Mouse (Mus musculus) gastrocnemius, postnatal 25 days (tissue): ENCODE results near the gene Trim40. TPM values are rescaled to one million over a fixed set of nuclear protein-coding genes. Genes with fewer than 3 reads are reported as not detected.

Experiments
- DNase-seq: peaks from one replicate; pipeline ENCODE4 v3.0.0; 2022
- long read RNA-seq, 2 experiments: library from polyadenylated mRNA; stranded (forward); transcript quantifications; one replicate each; pipeline ENCODE4 v2.0.0; 2021
- total RNA-seq, 2 experiments: library from RNA; stranded (reverse); gene quantifications; 1 replicate in 1 of 2; 2 replicates in 1 of 2; pipeline ENCODE4 v1.2.3; 2021

Trim40 gene
- total RNA-seq, result not detected
- long read RNA-seq, experiment 1, result 0 reads
- long read RNA-seq, experiment 2, result 0 reads

- no peak for DNase-seq
These were observed at the start of gene Trim40 for GRCm38 (mm10) chr17:36890073-36890903. Gene Trim40 (minus strand): TSS chr17:36890123.

GRCm38 (mm10) chr17:36938056-36938455 is 48.1 kb upstream of the Trim40 start:
- DNase-seq, result no peak

- DNase-seq, result no peak
These were observed 41.9 kb upstream of the Trim40 start for GRCm38 (mm10) chr17:36931806-36932205.

DNA sequence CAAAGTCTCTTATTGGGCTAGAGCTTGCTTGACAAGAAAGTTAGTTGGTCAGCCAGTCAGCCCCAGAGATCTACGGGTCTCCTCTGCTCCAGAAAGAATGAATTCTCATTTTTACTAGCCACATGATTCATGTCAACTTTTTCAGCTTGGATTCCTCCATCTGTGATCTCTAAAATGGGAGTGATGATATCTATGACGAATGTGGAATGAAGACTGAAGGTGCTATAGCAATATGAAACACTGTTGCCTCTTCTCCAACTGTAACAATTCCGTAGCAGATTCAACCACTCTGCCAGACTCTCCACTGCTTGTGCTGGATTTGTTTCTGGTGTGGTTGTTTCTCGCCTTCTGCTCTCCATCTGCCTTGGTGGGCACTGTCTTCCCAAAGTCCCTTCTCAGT is 41.2 kb upstream of the Trim40 start:
- no peak for DNase-seq

DNA sequence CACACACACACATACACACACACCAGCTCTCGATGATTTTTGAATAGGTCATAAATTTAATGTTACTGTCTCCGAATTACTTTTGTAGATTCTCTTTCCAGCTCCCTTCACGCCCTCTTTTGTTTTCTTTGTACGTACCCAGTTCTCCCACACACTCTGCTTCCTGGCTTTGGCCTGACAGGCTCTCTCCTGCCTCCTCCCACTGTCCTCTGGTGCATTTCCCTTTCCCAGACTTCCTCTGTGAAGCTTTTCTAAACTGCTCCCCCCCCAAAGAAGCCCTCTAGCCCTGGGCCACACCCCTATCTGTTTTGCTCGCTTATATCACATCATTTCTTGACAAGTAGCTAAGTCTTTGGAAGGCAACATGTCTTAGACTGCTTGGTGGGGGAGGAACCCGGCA is 40.3 kb upstream of the Trim40 start:
- no peak for DNase-seq

DNA sequence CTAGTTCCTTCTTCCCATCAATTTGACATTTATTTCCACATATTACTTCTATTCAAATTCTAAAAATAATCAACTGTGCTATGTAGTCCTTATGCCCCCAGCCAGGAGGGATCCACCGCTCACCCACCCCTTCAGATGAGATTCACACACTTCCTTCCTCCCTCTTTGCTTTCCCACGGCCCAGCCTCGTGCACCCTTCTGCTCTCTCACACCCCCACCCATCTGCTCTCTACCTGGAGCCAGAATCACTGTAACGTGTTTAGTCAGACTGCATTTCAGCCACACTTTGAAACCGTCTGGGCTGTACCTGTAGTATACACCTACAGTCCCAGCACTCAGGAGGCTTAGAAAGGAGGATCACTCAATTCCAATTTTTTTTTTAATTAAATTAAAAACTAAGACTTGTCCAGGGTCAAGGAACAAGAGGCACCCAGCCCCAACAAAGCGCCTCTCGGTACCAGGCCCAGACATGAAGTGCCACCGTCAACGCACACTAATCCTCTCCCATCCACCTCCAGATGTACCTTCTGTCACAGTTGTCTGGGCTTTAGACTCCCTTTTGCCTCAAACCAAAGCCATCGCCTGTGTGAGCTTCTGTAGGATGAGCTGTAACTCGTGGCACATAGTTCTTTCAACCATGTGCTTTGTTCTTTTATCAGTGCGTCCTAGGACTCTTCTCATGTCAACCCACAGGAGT is 39.5 kb upstream of the Trim40 start:
- no peak for DNase-seq

GRCm38 (mm10) chr17:36927496-36928120 is 37.7 kb upstream of the Trim40 start:
- no peak for DNase-seq

DNA sequence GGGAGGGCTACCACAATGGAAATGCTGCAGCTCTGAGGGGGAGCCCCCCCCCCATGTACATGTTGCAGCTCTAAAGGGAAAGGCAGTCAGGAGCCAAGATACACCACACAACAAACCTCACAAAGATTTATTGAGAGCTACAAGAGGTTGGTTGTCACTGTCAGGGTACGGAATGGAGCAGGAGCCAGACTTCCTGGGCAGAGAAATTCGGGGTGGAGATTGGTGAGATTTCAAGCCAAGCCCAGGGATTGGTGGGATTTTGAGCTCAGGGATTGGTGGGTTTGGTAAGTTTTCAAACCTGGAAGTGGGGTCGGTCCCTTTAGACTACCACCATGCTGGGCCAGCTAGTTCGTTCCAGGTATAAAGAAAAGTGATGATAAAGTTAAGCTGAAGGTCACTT is 33.6 kb upstream of the Trim40 start:
- DNase-seq, result no peak

DNA sequence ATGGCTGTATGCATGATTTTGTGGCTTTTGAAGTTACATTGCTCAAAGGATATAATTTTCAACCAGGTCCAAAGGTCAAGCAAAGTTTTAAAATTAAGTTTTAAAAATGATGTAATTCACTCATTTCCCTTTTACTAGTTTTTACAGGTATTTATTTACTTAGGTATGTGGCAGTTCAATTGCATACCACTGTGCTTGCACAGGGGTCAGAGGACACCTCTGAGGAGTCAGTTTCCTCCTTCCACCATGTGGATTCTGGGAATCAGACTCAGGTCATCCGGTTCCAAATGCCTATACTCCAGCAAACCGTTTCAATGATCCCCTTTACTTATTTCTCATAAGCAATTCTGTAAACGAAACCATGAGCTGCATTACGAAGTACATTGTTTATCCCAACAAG is 32.8 kb upstream of the Trim40 start:
- DNase-seq, result no peak

DNA sequence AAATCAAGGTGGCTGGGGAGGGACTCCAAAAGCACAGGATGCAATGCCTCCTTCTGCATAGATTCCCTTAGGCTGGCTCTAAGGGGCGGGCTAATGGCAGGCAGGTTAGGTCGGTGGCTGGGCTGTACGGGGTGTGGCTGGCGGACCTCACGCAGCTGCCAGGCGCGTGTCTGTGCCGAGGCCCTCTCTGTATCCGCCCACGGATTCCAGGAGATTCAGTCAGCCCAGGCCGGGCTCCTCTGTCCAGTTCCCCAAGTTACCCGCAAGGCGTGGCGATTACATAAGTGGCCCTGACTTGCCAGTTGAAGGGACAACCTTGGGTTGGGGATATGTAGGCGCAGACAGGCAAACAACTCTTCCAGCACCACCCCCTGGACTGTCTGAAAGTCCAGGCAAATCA is 30.3 kb upstream of the Trim40 start:
- DNase-seq, result no peak

GRCm38 (mm10) chr17:36915076-36915475 is 25.2 kb upstream of the Trim40 start:
- DNase-seq, result no peak

DNA sequence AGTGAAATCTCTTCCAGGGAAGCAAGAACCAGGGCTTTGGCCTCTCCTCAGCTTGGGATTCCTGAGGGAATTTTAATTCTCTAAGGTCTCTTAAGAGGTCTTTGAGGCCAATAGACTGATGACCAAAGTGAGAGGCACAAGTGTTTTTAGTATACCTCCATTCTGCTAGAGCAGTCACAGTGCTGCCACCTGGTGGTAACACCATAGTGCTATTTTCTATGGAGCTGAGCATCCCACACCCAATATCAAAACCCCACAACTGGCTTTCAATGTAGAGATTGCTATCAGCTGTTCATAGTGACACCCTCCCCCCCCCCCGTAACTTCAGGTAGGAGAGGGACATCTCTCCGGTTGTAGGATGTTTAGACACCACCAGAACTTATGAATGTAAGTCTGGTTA is 24.2 kb upstream of the Trim40 start:
- DNase-seq, result no peak

DNA sequence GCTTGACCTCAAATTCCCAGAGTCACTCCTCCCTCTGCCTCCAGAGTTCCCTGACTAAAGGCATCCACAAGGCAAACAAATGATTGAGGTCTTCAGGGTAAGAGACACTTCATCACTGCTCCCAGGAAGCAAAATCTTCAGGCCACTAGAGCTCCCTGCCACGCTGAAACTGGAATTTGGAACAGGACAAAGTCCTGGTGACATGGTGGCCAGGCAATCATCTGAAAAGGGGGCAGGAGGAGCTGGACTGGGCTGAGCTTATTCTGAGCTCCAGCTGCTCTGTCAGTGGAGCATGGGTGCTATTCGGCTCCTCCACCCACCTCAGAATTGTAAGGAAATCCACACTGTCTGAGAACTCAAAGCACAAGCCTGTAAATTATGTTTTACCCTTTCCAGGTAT is 22.1 kb upstream of the Trim40 start:
- no peak for DNase-seq

DNA sequence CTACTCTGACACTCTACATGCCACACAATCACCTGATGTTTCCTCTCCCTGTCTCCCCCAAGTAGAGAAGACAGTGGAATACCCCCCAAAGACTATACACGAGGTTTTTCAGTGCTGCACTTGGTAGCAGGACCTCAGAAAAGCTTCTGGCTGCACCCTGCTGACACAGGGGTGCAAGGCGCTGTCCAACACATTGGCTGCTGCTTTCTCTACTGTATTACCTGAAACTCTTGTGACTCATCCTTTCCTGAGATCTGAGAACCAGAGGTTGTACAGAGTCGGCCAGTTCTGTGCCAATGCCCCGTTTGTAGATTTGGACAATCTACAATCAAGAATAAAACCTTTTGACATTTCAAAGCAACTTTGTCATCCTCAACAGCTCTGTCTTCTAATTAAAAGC is 19.9 kb upstream of the Trim40 start:
- no peak for DNase-seq

DNA sequence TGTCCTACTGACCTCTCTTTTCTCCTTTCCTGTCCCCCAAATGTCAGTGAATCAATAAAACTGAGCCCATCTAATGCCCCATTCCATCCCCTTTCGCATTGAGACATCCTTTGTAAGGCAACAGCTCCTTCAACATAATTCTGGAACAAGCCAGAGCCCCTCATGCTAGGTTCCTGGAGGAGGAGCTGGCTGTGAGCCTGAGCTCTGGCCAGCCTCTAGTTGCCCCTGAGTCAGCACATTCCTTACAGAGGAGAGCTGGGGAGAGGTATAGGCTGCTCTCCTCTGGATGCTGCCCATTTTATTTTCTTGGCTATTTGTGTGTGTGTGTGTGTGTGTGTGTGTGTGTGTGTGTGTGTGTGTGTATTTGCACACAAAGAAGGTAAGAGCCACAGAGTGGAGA is 18.3 kb upstream of the Trim40 start:
- DNase-seq, result no peak

GRCm38 (mm10) chr17:36903651-36904050 is 13.7 kb upstream of the Trim40 start:
- DNase-seq, result no peak

- no peak for DNase-seq
These were observed 10.8 kb upstream of the Trim40 start for GRCm38 (mm10) chr17:36900691-36901090.

DNA sequence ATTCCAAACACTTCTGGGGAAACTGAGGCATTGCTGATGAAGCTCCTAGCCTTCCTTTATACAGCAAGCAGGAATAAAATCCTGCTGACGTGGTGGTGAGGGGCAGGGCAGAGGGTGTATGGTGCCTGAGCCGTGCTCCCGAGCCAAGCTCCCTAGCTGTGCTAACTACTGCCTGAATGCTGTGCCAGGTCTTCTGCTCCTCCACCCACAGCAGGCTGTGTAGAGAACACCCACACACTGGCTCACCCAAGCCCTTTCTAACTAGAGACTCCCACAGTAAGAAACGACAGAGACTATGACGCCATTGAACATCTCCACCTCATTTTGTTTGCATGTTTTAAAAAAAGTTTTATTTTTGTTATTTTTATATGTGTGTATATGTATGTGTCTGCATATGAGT is 10.1 kb upstream of the Trim40 start:
- DNase-seq, result no peak

GRCm38 (mm10) chr17:36899376-36899775 is 9.5 kb upstream of the Trim40 start:
- DNase-seq, result no peak

GRCm38 (mm10) chr17:36897552-36898205 is 7.8 kb upstream of the Trim40 start, which contains the start of gene Trim31:
Gene Trim31 (plus strand): TSS chr17:36898118.
- DNase-seq, result no peak

DNA sequence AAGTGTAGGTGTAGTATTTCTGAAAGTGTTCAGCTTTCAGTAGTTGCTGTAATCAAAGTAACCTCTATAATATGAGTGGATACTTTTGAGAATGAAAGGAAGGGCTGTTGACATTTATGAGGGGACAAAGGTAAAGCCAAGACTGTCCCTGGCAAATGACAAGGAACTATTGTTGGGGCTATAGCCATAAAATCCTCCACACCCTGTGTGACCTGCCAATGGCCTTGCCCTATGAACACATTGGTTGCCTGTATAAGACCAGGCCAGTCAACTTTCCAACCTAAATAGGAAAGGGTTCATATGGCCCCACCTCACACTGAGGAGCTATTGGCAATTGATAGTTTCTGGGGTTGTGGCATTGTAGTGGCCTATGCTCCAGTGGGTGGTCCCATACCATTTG is 7.1 kb upstream of the Trim40 start:
- DNase-seq, result no peak

DNA sequence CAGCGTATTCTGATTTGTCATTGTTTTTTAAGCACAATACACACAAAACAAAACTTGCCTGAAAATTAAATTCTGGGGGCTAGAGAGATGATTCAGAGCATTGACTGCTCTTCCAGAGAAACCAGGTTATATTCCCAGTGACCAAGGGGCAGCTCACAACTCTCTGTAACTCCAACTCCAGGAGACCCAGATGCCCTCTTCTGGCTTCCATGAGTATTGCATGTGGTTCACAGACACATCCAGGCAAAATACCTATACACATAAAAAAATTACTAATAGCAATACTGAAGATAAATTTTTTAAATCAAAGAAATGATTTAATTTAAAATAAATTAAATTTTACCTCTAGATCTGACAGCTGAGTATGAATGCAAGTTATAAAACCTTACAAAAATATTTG is 6.7 kb upstream of the Trim40 start:
- no peak for DNase-seq

GRCm38 (mm10) chr17:36893387-36893786 is 3.5 kb upstream of the Trim40 start:
- DNase-seq, result no peak
